Mouse (Mus musculus) bone marrow, adult 2 months (tissue): ENCODE data around the gene Lurap1l. TPM values are rescaled to one million over a fixed set of nuclear protein-coding genes. Genes with fewer than 3 reads are reported as not detected.
"Not testable (repeated sequence)": the region's sequence is repeated elsewhere in the genome, so short reads cannot be mapped to it uniquely, and the experiment has no call there.

Experiments used
- H3K27ac ChIP-seq: fragments of 200-500 bp; 2 replicates; pipeline ENCODE4 v1.5.1; 2012; ENCODE audit warnings: low read depth, mild to moderate bottlenecking, control low read depth, inconsistent platforms, low read length; ENCODE audit not compliant: control insufficient read depth, poor library complexity, insufficient read depth
- H3K4me1 ChIP-seq: fragments of 200-500 bp; 2 replicates; pipeline ENCODE4 v1.6.1; 2011; ENCODE audit warnings: low read length; ENCODE audit not compliant: control insufficient read depth, insufficient read depth
- H3K4me3 ChIP-seq: fragments of 200-500 bp; replicated peaks from 2 replicates; pipeline ENCODE3; 2011; ENCODE audit warnings: mild to moderate bottlenecking, low read depth, low read length, control low read depth; ENCODE audit not compliant: control insufficient read depth
- CTCF ChIP-seq: fragments of 200-500 bp; IDR thresholded peaks from 2 replicates; pipeline ENCODE4 v1.5.1; 2011; ENCODE audit warnings: low read length, control low read depth; ENCODE audit not compliant: control insufficient read depth, insufficient read depth
- POLR2A ChIP-seq: fragments of 200-500 bp; IDR thresholded peaks from 2 replicates; pipeline ENCODE4 v1.6.1; 2011; ENCODE audit warnings: low read depth, mild to moderate bottlenecking, control low read depth, low read length, borderline replicate concordance; ENCODE audit not compliant: control insufficient read depth
- WGBS: fragments of 180-500 bp; shearing (Covaris S2); methylation state at CpG from one replicate; pipeline ENCODE4 v1.1.7; 2018; 5-methylcytosine and 5-hydroxymethylcytosine counted together
- polyA plus RNA-seq: library from polyadenylated mRNA; stranded (reverse); fragments of >200 nt; gene quantifications from 2 replicates; pipeline ENCODE4 v1.2.4, GENCODE M21; 2011; ENCODE audit warnings: low replicate concordance; ENCODE audit not compliant: missing spikeins, insufficient read depth, insufficient read length

Gene Lurap1l
- polyA plus RNA-seq, 1 experiment = 0.82 TPM

GRCm38 (mm10) chr4:80910871-80911701 is 640 bp downstream of the Lurap1l start:
- H3K4me3 ChIP-seq = no peak overlapping the region
- 2% methylated on average over 56 of the region's 58 CpGs for WGBS
- TF ChIP-seq POLR2A (no peak), CTCF (no peak)
- no peak overlapping the region for H3K27ac ChIP-seq
- no peaks in the 10 kb centered on the region for H3K4me1 ChIP-seq

GRCm38 (mm10) chr4:80911706-80912540 is 1.5 kb downstream of the Lurap1l start:
- H3K4me1 ChIP-seq = no peaks in the 10 kb centered on the region
- no peak overlapping the region for H3K27ac ChIP-seq
- H3K4me3 ChIP-seq = no peak overlapping the region
- TF ChIP-seq POLR2A (no peak), CTCF (no peak)
- WGBS = 10% methylated on average over 26 of the region's 27 CpGs

GRCm38 (mm10) chr4:80915211-80915610 is 4.8 kb downstream of the Lurap1l start:
- H3K4me3 ChIP-seq = no peak overlapping the region
- TF ChIP-seq CTCF (no peak), POLR2A (no peak)
- no peak overlapping the region for H3K27ac ChIP-seq
- 66% methylated on average over 2 of the region's 2 CpGs for WGBS
- no peaks in the 10 kb centered on the region for H3K4me1 ChIP-seq

- no peak overlapping the region for H3K4me3 ChIP-seq
- 70% methylated on average over 3 of the region's 3 CpGs for WGBS
- no peak overlapping the region for H3K27ac ChIP-seq
- no peaks in the 10 kb centered on the region for H3K4me1 ChIP-seq
- TF ChIP-seq CTCF (no peak), POLR2A (no peak)
Measured at GRCm38 (mm10) chr4:80916695-80917094, 6.2 kb downstream of the Lurap1l start.

- H3K4me3 ChIP-seq, H3K27ac ChIP-seq, H3K4me1 ChIP-seq: not testable (repeated sequence)
- 71% methylated on average over 1 of the region's 1 CpGs for WGBS
Measured at GRCm38 (mm10) chr4:80917128-80917527, 6.7 kb downstream of the Lurap1l start.

DNA sequence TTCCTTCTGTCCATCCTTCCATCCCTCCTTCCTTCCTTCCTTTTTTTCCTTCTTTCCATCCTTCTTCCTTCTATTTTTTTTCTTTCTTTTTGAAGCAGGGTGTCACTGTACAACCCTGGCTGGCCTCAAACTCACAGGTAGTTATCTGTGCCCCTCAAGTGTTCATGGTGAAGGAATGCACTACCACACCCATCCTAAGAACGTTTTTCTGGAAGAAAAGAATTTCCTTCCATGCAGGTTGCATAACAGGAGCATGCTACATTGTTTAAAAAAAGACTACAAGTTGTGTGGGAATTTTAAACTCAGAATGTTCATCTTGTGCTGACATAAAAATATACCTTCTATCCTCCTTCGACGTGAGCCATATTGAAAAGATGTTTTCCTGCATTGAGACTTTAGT is 7.4 kb downstream of the Lurap1l start:
- 69% methylated on average over 3 of the region's 3 CpGs for WGBS
- no peak overlapping the region for H3K4me3 ChIP-seq
- no peaks in the 10 kb centered on the region for H3K4me1 ChIP-seq
- TF ChIP-seq CTCF = no peak
- TF ChIP-seq POLR2A = no peak
- H3K27ac ChIP-seq = no peak overlapping the region

DNA sequence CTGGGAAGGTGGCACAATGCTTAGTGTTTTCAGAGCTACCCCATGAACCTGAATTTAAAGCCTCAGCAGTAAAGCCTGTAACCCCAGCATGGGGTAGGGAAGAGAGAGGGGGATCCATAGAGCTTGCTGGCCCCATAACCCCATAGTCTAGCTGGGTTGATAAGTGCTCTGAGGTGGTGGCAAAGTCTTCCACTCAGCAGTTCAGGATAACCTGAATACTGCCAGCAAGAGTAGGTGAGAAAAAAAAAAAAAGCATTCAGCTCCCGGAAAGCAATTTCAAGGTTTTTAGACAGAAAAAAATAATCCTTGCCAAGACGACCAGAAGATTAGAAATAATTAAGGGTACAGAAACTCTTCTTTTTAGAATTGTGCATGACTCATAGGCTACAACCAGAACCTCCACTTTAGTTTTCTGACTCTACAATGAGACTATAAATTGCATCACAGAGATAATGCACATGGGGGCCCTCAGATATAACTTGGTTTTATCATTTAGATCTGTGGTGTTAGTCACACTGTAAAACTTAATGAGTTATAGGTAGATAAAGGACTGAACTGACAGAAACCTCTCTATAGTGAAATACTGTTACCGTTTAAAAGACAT is 8.2 kb downstream of the Lurap1l start:
- no peak overlapping the region for H3K27ac ChIP-seq
- H3K4me1 ChIP-seq = no peaks in the 10 kb centered on the region
- 81% methylated on average over 3 of the region's 3 CpGs for WGBS
- TF ChIP-seq POLR2A = no peak
- no peak for TF ChIP-seq CTCF
- no peak overlapping the region for H3K4me3 ChIP-seq

DNA sequence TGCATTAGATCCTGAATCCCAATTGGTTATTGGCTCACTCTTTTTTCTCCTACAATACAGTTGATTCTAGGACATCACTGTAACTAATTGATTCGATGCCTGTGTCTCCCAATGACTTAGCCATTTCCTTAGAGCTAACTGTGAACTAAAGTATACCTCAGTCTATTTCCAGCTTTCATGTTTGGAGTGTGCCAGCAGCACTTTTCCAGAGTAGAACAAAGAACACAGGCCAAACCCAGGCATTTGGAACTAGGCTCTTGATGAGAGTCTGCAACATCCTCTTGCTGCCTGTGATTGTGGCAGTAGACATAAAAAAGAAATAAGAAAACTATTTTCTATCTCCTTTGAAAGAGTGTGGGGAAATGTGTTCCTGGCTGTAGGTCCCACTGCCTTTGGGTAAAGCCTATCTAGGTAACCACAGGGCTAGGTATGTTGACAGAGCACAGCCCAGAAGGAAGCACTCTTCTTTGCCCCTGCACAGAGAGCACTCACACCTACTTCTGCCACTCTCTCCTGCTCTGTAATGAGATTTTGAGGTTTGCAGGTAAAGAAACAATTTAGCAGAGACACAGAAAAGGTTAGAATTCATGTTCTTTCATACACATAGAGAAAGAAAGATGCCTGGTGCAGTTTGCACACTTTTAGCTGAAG is 8.9 kb downstream of the Lurap1l start:
- H3K4me3 ChIP-seq = no peak overlapping the region
- WGBS = 54% methylated on average over 1 of the region's 1 CpGs
- TF ChIP-seq POLR2A = no peak
- TF ChIP-seq CTCF = no peak
- no peak overlapping the region for H3K27ac ChIP-seq
- H3K4me1 ChIP-seq = no peaks in the 10 kb centered on the region
